Mouse (Mus musculus) splenic B cell, adult 2 months (primary cell): ENCODE data around the gene Nectin2.
A peak's percentile ranks its signal among the peaks of the same experiment; 100 is the strongest.

ENCODE experiments used
- DNase-seq: peaks from one replicate; pipeline ENCODE4 v3.0.0-alpha.2; 2011; ENCODE audit warnings: low read depth, low spot score
- H3K27me3 ChIP-seq: 2 replicates; pipeline ENCODE4 v1.6.1; 2012; ENCODE audit warnings: mild to moderate bottlenecking, low read length, moderate library complexity, mixed read lengths; ENCODE audit not compliant: control insufficient read depth, poor library complexity, insufficient read depth, severe bottlenecking
- H3K36me3 ChIP-seq: 2 replicates; pipeline ENCODE4 v1.6.1; 2012; ENCODE audit warnings: mild to moderate bottlenecking, low read length, moderate library complexity, mixed read lengths; ENCODE audit not compliant: control insufficient read depth, poor library complexity, insufficient read depth, severe bottlenecking

Gene Nectin2

GRCm38 (mm10) chr7:19741329-19742031 lies 8.8 kb downstream of the Nectin2 start:
- Histone ChIP-seq H3K27me3 (no peaks in the 10 kb centered on the region), H3K36me3 (no peaks in the 10 kb centered on the region)
- DNase-seq = no peak

GRCm38 (mm10) chr7:19740269-19740668 lies 10.0 kb downstream of the Nectin2 start:
- DNase-seq = no peak
- Histone ChIP-seq H3K27me3 (no peaks in the 10 kb centered on the region), H3K36me3 (no peaks in the 10 kb centered on the region)

GRCm38 (mm10) chr7:19738771-19739170 lies 11.5 kb downstream of the Nectin2 start:
- no peak for DNase-seq
- H3K27me3 ChIP-seq = no peaks in the 10 kb centered on the region
- H3K36me3 ChIP-seq = no peaks in the 10 kb centered on the region

- no peak for DNase-seq
- Histone ChIP-seq H3K36me3 (no peaks in the 10 kb centered on the region), H3K27me3 (no peaks in the 10 kb centered on the region)
Measured at GRCm38 (mm10) chr7:19736389-19737057, 13.8 kb downstream of the Nectin2 start.

- H3K36me3 ChIP-seq = no peaks in the 10 kb centered on the region
- no peak for DNase-seq
Measured at GRCm38 (mm10) chr7:19734178-19734666, 16.1 kb downstream of the Nectin2 start.

GRCm38 (mm10) chr7:19726541-19726940 lies 23.7 kb downstream of the Nectin2 start:
- H3K36me3 ChIP-seq = no peaks in the 10 kb centered on the region
- no peaks in the 10 kb centered on the region for H3K27me3 ChIP-seq
- peak; percentile 18 for DNase-seq

More at GRCm38 (mm10) chr7:19734178-19734666, 16.1 kb downstream of the Nectin2 start:
- no peaks in the 10 kb centered on the region for H3K27me3 ChIP-seq

GRCm38 (mm10) chr7:19724167-19724566 lies 26.1 kb downstream of the Nectin2 start:
- H3K27me3 ChIP-seq = no peaks in the 10 kb centered on the region
- no peak for DNase-seq
- H3K36me3 ChIP-seq = no peaks in the 10 kb centered on the region

- no peak for DNase-seq
- no peaks in the 10 kb centered on the region for H3K27me3 ChIP-seq
Measured at GRCm38 (mm10) chr7:19722754-19723195, 27.5 kb downstream of the Nectin2 start.

GRCm38 (mm10) chr7:19719200-19719599 lies 31.1 kb downstream of the Nectin2 start:
- no peak for DNase-seq

More at GRCm38 (mm10) chr7:19722754-19723195, 27.5 kb downstream of the Nectin2 start:
- H3K36me3 ChIP-seq = no peaks in the 10 kb centered on the region

GRCm38 (mm10) chr7:19718297-19718952 lies 31.9 kb downstream of the Nectin2 start:
- Histone ChIP-seq H3K27me3 (no peaks in the 10 kb centered on the region), H3K36me3 (peaks cover 2% of the 10 kb centered on the region; the same call in 1 of the 2 replicates)
- DNase-seq = no peak

More at GRCm38 (mm10) chr7:19719200-19719599, 31.1 kb downstream of the Nectin2 start:
- H3K27me3 ChIP-seq = no peaks in the 10 kb centered on the region
- H3K36me3 ChIP-seq = no peaks in the 10 kb centered on the region

GRCm38 (mm10) chr7:19717346-19717745 lies 32.9 kb downstream of the Nectin2 start:
- Histone ChIP-seq H3K27me3 (no peaks in the 10 kb centered on the region), H3K36me3 (peaks cover 2% of the 10 kb centered on the region; the same call in 1 of the 2 replicates)
- DNase-seq = no peak

GRCm38 (mm10) chr7:19716822-19717221 lies 33.5 kb downstream of the Nectin2 start:
- H3K27me3 ChIP-seq = no peaks in the 10 kb centered on the region
- H3K36me3 ChIP-seq = peaks cover 2% of the 10 kb centered on the region; the same call in 1 of the 2 replicates
- no peak for DNase-seq

- DNase-seq = no peak
- peaks cover 4% of the 10 kb centered on the region; the same call in 1 of the 2 replicates for H3K36me3 ChIP-seq
- H3K27me3 ChIP-seq = no peaks in the 10 kb centered on the region
Measured at GRCm38 (mm10) chr7:19716055-19716682, 34.1 kb downstream of the Nectin2 start.

- peak; percentile 100 for DNase-seq
- Histone ChIP-seq H3K36me3 (peaks cover 6% of the 10 kb centered on the region), H3K27me3 (no peaks in the 10 kb centered on the region)
Measured at GRCm38 (mm10) chr7:19715239-19716054, 34.8 kb downstream of the Nectin2 start, which contains the start of gene Tomm40. Tomm40 (minus strand) TSS chr7:19715438.
